Mouse (Mus musculus): Measurements from ENCODE around the gene Mastl.

- no peak for TF ChIP-seq POLR2A (IDR thresholded peaks at IDR 0.05; ENCODE audit: control insufficient read depth, low read depth, low read length)
- no peak for TF ChIP-seq CTCF (IDR thresholded peaks at IDR 0.05; ENCODE audit: control insufficient read depth, insufficient read depth, insufficient replicate concordance, low read depth, low read length)
These were observed 85.3 kb downstream of the Mastl start for GRCm38 (mm10) chr2:23070491-23070890.

Data from testis, adult 2 months (tissue).